Mouse (Mus musculus) heart, postnatal 0 days (tissue): ENCODE measurements around the gene Srrt. TPM values are rescaled to one million over a fixed set of nuclear protein-coding genes. Genes with fewer than 3 reads are reported as not detected.

Experiments
- ATAC-seq: fragments of 200-750 bp; cut with Nextera tagmentation; 2 replicates; pipeline ENCODE4 v1.8.0; 2017; ENCODE audit warnings: low read depth, moderate number of reproducible peaks, moderate library complexity; ENCODE audit not compliant: insufficient read depth
- DNase-seq: peaks from one replicate; pipeline ENCODE4 v3.0.0-alpha.2; 2016; ENCODE audit warnings: low spot score
- H3K27ac ChIP-seq: fragments of 300-500 bp; sonication (generic); 2 replicates; pipeline ENCODE4 v1.5.1; 2014; ENCODE audit warnings: low read depth, mild to moderate bottlenecking
- H3K27me3 ChIP-seq: fragments of 300-500 bp; sonication (generic); 2 replicates; pipeline ENCODE4 v1.6.1; 2014; ENCODE audit warnings: low read length, mixed read lengths; ENCODE audit not compliant: control insufficient read depth, insufficient read depth
- H3K36me3 ChIP-seq: fragments of 300-500 bp; sonication (generic); replicated peaks from 2 replicates; pipeline ENCODE4 v1.6.1; 2014; ENCODE audit warnings: low read length, mixed read lengths; ENCODE audit not compliant: control insufficient read depth, insufficient read depth
- H3K4me1 ChIP-seq: fragments of 300-500 bp; sonication (generic); 2 replicates; pipeline ENCODE4 v1.6.1; 2014; ENCODE audit warnings: antibody characterized with exemption; ENCODE audit not compliant: control insufficient read depth, insufficient read depth
- H3K4me2 ChIP-seq: fragments of 300-500 bp; sonication (generic); 2 replicates; pipeline ENCODE4 v1.6.1; 2014; ENCODE audit warnings: low read depth, mild to moderate bottlenecking, low read length, moderate library complexity
- H3K4me3 ChIP-seq: fragments of 300-500 bp; sonication (generic); 2 replicates; pipeline ENCODE4 v1.5.1; 2014; ENCODE audit warnings: low read depth, low read length
- H3K9ac ChIP-seq: fragments of 300-500 bp; sonication (generic); replicated peaks from 2 replicates; pipeline ENCODE4 v1.6.1; 2014; ENCODE audit warnings: low read depth, low read length, mixed read lengths
- H3K9me3 ChIP-seq: fragments of 300-500 bp; sonication (generic); replicated peaks from 2 replicates; pipeline ENCODE4 v1.6.1; 2016; ENCODE audit warnings: low read length; ENCODE audit not compliant: control insufficient read depth
- CTCF ChIP-seq: IDR thresholded peaks from 2 replicates; pipeline ENCODE4 v1.5.1; 2016; ENCODE audit warnings: antibody characterized with exemption, control low read depth, low read depth
- EP300 ChIP-seq: IDR thresholded peaks from 2 replicates; pipeline ENCODE4 v1.6.1; 2016; ENCODE audit warnings: antibody characterized with exemption, low read depth
- WGBS: fragments of 180-500 bp; shearing (Covaris S2); extraction: QIAGEN DNeasy Blood & Tissue Kit; methylation state at CpG from one replicate; pipeline ENCODE4 v1.1.7; 2014; 5-methylcytosine and 5-hydroxymethylcytosine counted together
- polyA plus RNA-seq: library from polyadenylated mRNA; unstranded; fragments of >200 nt; fragmentation: Nextera tagmentation; extraction: Ambion mirVana; gene quantifications from 2 replicates; pipeline ENCODE4 v1.2.1, GENCODE M21; 2015
- total RNA-seq: library from RNA; depleted of rRNA; stranded (reverse); fragments of >200 nt; gene quantifications from 2 replicates; pipeline ENCODE4 v1.2.3, GENCODE M21; 2014; ENCODE audit warnings: low replicate concordance

The Srrt gene
- total and polyA plus RNA-seq, 2 experiments from 2014 or later = 34.9 to 139 TPM

- Histone ChIP-seq H3K9ac (no peak overlapping the region), H3K9me3 (no peaks in the 10 kb centered on the region), H3K4me3 (no peak overlapping the region), H3K4me1 (peaks cover 7% of the 10 kb centered on the region), H3K36me3 (peaks cover 14% of the 10 kb centered on the region; the same call in 1 of the 2 replicates), H3K27ac (no peak overlapping the region), H3K27me3 (no peaks in the 10 kb centered on the region), H3K4me2 (no peak overlapping the region)
- WGBS = 88% methylated on average over 1 of the region's 1 CpGs
- no peak for TF ChIP-seq EP300
- TF ChIP-seq CTCF = no peak
- DNase-seq (no peak), ATAC-seq (no peak)
Observed at GRCm38 (mm10) chr5:137318570-137318969, 11.1 kb upstream of the Srrt start.

- H3K4me2 ChIP-seq = no peak overlapping the region
- DNase-seq (no peak), ATAC-seq (no peak)
- H3K4me1 ChIP-seq = peaks cover 18% of the 10 kb centered on the region
- H3K9me3 ChIP-seq = no peaks in the 10 kb centered on the region
- H3K27ac ChIP-seq = no peak overlapping the region
- no peaks in the 10 kb centered on the region for H3K27me3 ChIP-seq
- WGBS = 64% methylated on average over 8 of the region's 8 CpGs
- H3K4me3 ChIP-seq = no peak overlapping the region
- no peak overlapping the region for H3K9ac ChIP-seq
- no peak for TF ChIP-seq EP300
- no peak for TF ChIP-seq CTCF
- peaks cover 11% of the 10 kb centered on the region; the same call in 1 of the 2 replicates for H3K36me3 ChIP-seq
Observed at GRCm38 (mm10) chr5:137317361-137317760, 9.9 kb upstream of the Srrt start.

GRCm38 (mm10) chr5:137315084-137315903 is 7.8 kb upstream of the Srrt start:
- Histone ChIP-seq H3K4me1 (peaks cover 18% of the 10 kb centered on the region), H3K36me3 (peaks cover 11% of the 10 kb centered on the region), H3K4me3 (no peak overlapping the region), H3K4me2 (no peak overlapping the region), H3K27ac (no peak overlapping the region), H3K9ac (no peak overlapping the region), H3K9me3 (no peaks in the 10 kb centered on the region), H3K27me3 (no peaks in the 10 kb centered on the region)
- DNase-seq (no peak), ATAC-seq (no peak)
- 53% methylated on average over 30 of the region's 30 CpGs for WGBS
- TF ChIP-seq EP300 (no peak), CTCF (peak; percentile 38)

- H3K36me3 ChIP-seq = peaks cover 16% of the 10 kb centered on the region
- no peak for TF ChIP-seq EP300
- peak; percentile 25; the same call in 1 of the 2 replicates for TF ChIP-seq CTCF
- 24% methylated on average over 30 of the region's 30 CpGs for WGBS
Observed at GRCm38 (mm10) chr5:137314193-137315083, 7.0 kb upstream of the Srrt start, which contains the start of gene Trip6. Gene Trip6, minus strand, starts transcription at chr5:137314404.

GRCm38 (mm10) chr5:137313466-137314192 is 6.2 kb upstream of the Srrt start:
- H3K4me3 ChIP-seq = peak overlapping the region; percentile 57
- peak; percentile 54; the same call in 1 of the 2 replicates for ATAC-seq
- peak overlapping the region; percentile 79 for H3K9ac ChIP-seq
- no peaks in the 10 kb centered on the region for H3K27me3 ChIP-seq
- peaks cover 18% of the 10 kb centered on the region for H3K4me1 ChIP-seq
- WGBS = 2% methylated on average over 22 of the region's 22 CpGs
- peak overlapping the region; percentile 82 for H3K27ac ChIP-seq
- peak overlapping the region; percentile 93 for H3K4me2 ChIP-seq
- no peak for DNase-seq
- H3K9me3 ChIP-seq = no peaks in the 10 kb centered on the region
- TF ChIP-seq CTCF (no peak), EP300 (no peak)
- peaks cover 24% of the 10 kb centered on the region for H3K36me3 ChIP-seq

More at GRCm38 (mm10) chr5:137314193-137315083, 7.0 kb upstream of the Srrt start, which contains the start of gene Trip6:
- H3K4me1 ChIP-seq = peaks cover 18% of the 10 kb centered on the region
- no peaks in the 10 kb centered on the region for H3K27me3 ChIP-seq
- peak within 1 kb of the TSS; percentile 82 for H3K27ac ChIP-seq
- ATAC-seq (peak; percentile 86), DNase-seq (peak; percentile 79)
- peak within 1 kb of the TSS; percentile 93 for H3K4me2 ChIP-seq
- H3K9me3 ChIP-seq = no peaks in the 10 kb centered on the region
- H3K9ac ChIP-seq = peak within 1 kb of the TSS; percentile 79
- H3K4me3 ChIP-seq = peak within 1 kb of the TSS; percentile 57
